Mouse (Mus musculus) erythroblast, embryonic 14.5 days (primary cell): ENCODE measurements around the gene 2010111I01Rik.

ENCODE experiments used
- GATA1 ChIP-seq: IDR thresholded peaks from 2 replicates; pipeline ENCODE4 v1.6.1; 2012; ENCODE audit warnings: low read length, inconsistent platforms, mixed read lengths
- TAL1 ChIP-seq: IDR thresholded peaks from 3 replicates; pipeline ENCODE4 v1.6.1; 2012; ENCODE audit warnings: low read length, inconsistent platforms, mixed read lengths

GRCm38 (mm10) chr13:63360111-63360885, 395.6 kb downstream of the 2010111I01Rik start:
- no peak for TF ChIP-seq TAL1
- TF ChIP-seq GATA1 = no peak
